Mouse (Mus musculus) layer of hippocampus, postnatal 14 days (tissue): ENCODE data around the gene Gstp2. TPM values are rescaled to one million over a fixed set of nuclear protein-coding genes. Genes with fewer than 3 reads are reported as not detected.

Experiments used
- DNase-seq, 2 experiments: peaks; one replicate each; pipeline ENCODE4 v3.0.0; 2021 to 2022; ENCODE audit warnings: low spot score in 2 of 2, mixed read lengths in 1 of 2
- long read RNA-seq, 2 experiments: library from polyadenylated mRNA; stranded (forward); transcript quantifications; one replicate each; pipeline ENCODE4 v2.0.0; 2021
- total RNA-seq, 2 experiments: library from RNA; stranded (reverse); gene quantifications; 2 replicates each; pipeline ENCODE4 v1.2.3; 2021

Gene Gstp2
- total RNA-seq: 10 to 100 TPM; 25.9 to 48.3 TPM
- long read RNA-seq, experiment 1, partial matches to known transcripts: 0 of 3 reads
- long read RNA-seq, experiment 1, other reads (novel, unspliced or antisense): 2 of 3 reads
- long read RNA-seq, experiment 2, partial matches to known transcripts: 1 of 5 reads
- long read RNA-seq, experiment 2, other reads (novel, unspliced or antisense): 3 of 5 reads

GRCm38 (mm10) chr19:4045966-4046865, at the start of gene Gstp2:
Gstp2 (minus strand) TSS chr19:4046023.
- peak; percentile 80 to 81 for DNase-seq

GRCm38 (mm10) chr19:4094774-4095303, 49.0 kb upstream of the Gstp2 start:
- no peak for DNase-seq

GRCm38 (mm10) chr19:4094348-4094747, 48.5 kb upstream of the Gstp2 start:
- no peak for DNase-seq

- no peak for DNase-seq
Observed at GRCm38 (mm10) chr19:4093772-4094171, 47.9 kb upstream of the Gstp2 start.

GRCm38 (mm10) chr19:4092750-4093149, 46.9 kb upstream of the Gstp2 start:
- no peak for DNase-seq

- DNase-seq: no peak
Observed at GRCm38 (mm10) chr19:4091383-4091782, 45.6 kb upstream of the Gstp2 start.

- no peak for DNase-seq
Observed at GRCm38 (mm10) chr19:4090446-4090845, 44.6 kb upstream of the Gstp2 start.

- no peak for DNase-seq
Observed at GRCm38 (mm10) chr19:4089128-4089527, 43.3 kb upstream of the Gstp2 start.

GRCm38 (mm10) chr19:4088146-4088545, 42.3 kb upstream of the Gstp2 start:
- DNase-seq: no peak

- no peak for DNase-seq
Observed at GRCm38 (mm10) chr19:4087090-4087489, 41.3 kb upstream of the Gstp2 start.

- DNase-seq: no peak
Observed at GRCm38 (mm10) chr19:4086156-4086555, 40.3 kb upstream of the Gstp2 start.

GRCm38 (mm10) chr19:4084984-4085383, 39.2 kb upstream of the Gstp2 start:
- DNase-seq: no peak

GRCm38 (mm10) chr19:4083826-4084225, 38.0 kb upstream of the Gstp2 start:
- DNase-seq: no peak

- no peak for DNase-seq
Observed at GRCm38 (mm10) chr19:4083316-4083715, 37.5 kb upstream of the Gstp2 start.

- DNase-seq: no peak
Observed at GRCm38 (mm10) chr19:4082219-4082965, 36.6 kb upstream of the Gstp2 start.

- DNase-seq: no peak
Observed at GRCm38 (mm10) chr19:4081394-4081793, 35.6 kb upstream of the Gstp2 start, which contains the start of gene Cabp2. Cabp2 (plus strand) TSS chr19:4081578.

- no peak for DNase-seq
Observed at GRCm38 (mm10) chr19:4080511-4081009, 34.7 kb upstream of the Gstp2 start.

- DNase-seq: no peak
Observed at GRCm38 (mm10) chr19:4079594-4079993, 33.8 kb upstream of the Gstp2 start.

GRCm38 (mm10) chr19:4075531-4075930, 29.7 kb upstream of the Gstp2 start:
- DNase-seq: no peak

- no peak for DNase-seq
Observed at GRCm38 (mm10) chr19:4072706-4073424, 27.0 kb upstream of the Gstp2 start.

- DNase-seq: no peak
Observed at GRCm38 (mm10) chr19:4071406-4071805, 25.6 kb upstream of the Gstp2 start.
